In genomic region chr2:163749647-163750611, GRCm38 (mm10) we compare ENCODE assay signal across 8 mouse cellular contexts. TPM values are rescaled to one million over a fixed set of nuclear protein-coding genes. Genes with fewer than 3 reads are reported as not detected.
DNase-seq lines count a peak whose midpoint lies in the region; ATAC-seq lines count a peak whose summit lies in the region.

Gene Ada, minus strand, starts transcription at chr2:163750239.

- no peaks in the 10 kb centered on the region for H3K9me3 ChIP-seq in intestine, embryonic 14.5 days (ENCODE audit: control insufficient read depth, low read length)
- H3K9me3 ChIP-seq in neural tube, embryonic 13.5 days, result no peaks in the 10 kb centered on the region

- H3K9ac ChIP-seq in intestine, embryonic 14.5 days (ENCODE audit: low read length), result peak within 1 kb of the TSS; percentile 58
- peak within 1 kb of the TSS; percentile 73 for H3K9ac ChIP-seq in neural tube, embryonic 13.5 days

- WGBS in intestine, embryonic 14.5 days, result 1% methylated on average over 52 of the region's 57 CpGs
- under 1% methylated on average over 56 of the region's 57 CpGs for WGBS in neural tube, embryonic 13.5 days

- H3K36me3 ChIP-seq in intestine, embryonic 14.5 days (ENCODE audit: control insufficient read depth, insufficient read depth, low read length), result no peaks in the 10 kb centered on the region
- H3K36me3 ChIP-seq in neural tube, embryonic 13.5 days, result no peaks in the 10 kb centered on the region

- H3K27me3 ChIP-seq in intestine, embryonic 14.5 days (replicated peaks; ENCODE audit: control insufficient read depth, insufficient read depth, low read length), result peaks cover 14% of the 10 kb centered on the region; the same call in 1 of the 2 replicates
- peaks cover 25% of the 10 kb centered on the region for H3K27me3 ChIP-seq in neural tube, embryonic 13.5 days

- peak; percentile 41 for DNase-seq in ovary, postnatal 14 days (ENCODE audit: low spot score)
- no peak for DNase-seq in ovary, postnatal 10 days (ENCODE audit: low spot score)
- peak; percentile 41 for DNase-seq in c-Kit-positive CD71-positive TER-119-positive erythroid progenitor cells, embryonic 14.5 days (ENCODE audit: low spot score)
- DNase-seq in gastrocnemius, postnatal 14 days, result peak; percentile 73
- DNase-seq in intestine, embryonic 14.5 days (ENCODE audit: low spot score), result peak; percentile 85
- DNase-seq in lung, adult 18-20 months, result peak; percentile 39 to 40
- DNase-seq in urinary bladder, postnatal 14 days (ENCODE audit: low spot score), result peak; percentile 69

- intact Hi-C loops in gastrocnemius, postnatal 14 days (cut with DNase I; ENCODE audit: low total_unique reads), result no loop called here

- H3K4me3 ChIP-seq in intestine, embryonic 14.5 days (ENCODE audit: low read depth, low read length), result peak within 1 kb of the TSS; percentile 58
- H3K4me3 ChIP-seq in neural tube, embryonic 13.5 days, result peak within 1 kb of the TSS; percentile 55

- peak; percentile 80 for ATAC-seq in intestine, embryonic 14.5 days (replicated peaks; ENCODE audit: low FRiP score, low TSS enrichment, low read depth)
- ATAC-seq in neural tube, embryonic 13.5 days (ENCODE audit: low read depth), result peak; percentile 79

- peak within 1 kb of the TSS; percentile 99 for H3K4me2 ChIP-seq in intestine, embryonic 14.5 days (ENCODE audit: low read length)
- peak within 1 kb of the TSS; percentile 97 for H3K4me2 ChIP-seq in neural tube, embryonic 13.5 days

- no peak within 1 kb of the TSS for H3K27ac ChIP-seq in intestine, embryonic 14.5 days (ENCODE audit: low read depth)
- H3K27ac ChIP-seq in neural tube, embryonic 13.5 days (replicated peaks), result no peak within 1 kb of the TSS

- peaks cover 5% of the 10 kb centered on the region for H3K4me1 ChIP-seq in intestine, embryonic 14.5 days (replicated peaks; ENCODE audit: control insufficient read depth, insufficient read depth, low read length)
- H3K4me1 ChIP-seq in neural tube, embryonic 13.5 days (replicated peaks), result peaks cover 15% of the 10 kb centered on the region

RNA-seq across cellular contexts. Expression of gene Ada, which starts in this region (rescaled TPM):
- total RNA-seq in gastrocnemius, postnatal 14 days (2021), result 1 to 10 TPM in 1 of 2 experiments, under 1 TPM in 1; 0.91 to 1.5 TPM
- 8.4 and 9.1 TPM in 2 replicates for polyA plus RNA-seq in intestine, embryonic 14.5 days (2014; fragmentation: Nextera tagmentation; extraction: Ambion mirVana)
- 1.9 and 2.5 TPM in 2 replicates for polyA plus RNA-seq in neural tube, embryonic 13.5 days (2015; fragmentation: Nextera tagmentation; extraction: Ambion mirVana)
